In the genomic region with DNA sequence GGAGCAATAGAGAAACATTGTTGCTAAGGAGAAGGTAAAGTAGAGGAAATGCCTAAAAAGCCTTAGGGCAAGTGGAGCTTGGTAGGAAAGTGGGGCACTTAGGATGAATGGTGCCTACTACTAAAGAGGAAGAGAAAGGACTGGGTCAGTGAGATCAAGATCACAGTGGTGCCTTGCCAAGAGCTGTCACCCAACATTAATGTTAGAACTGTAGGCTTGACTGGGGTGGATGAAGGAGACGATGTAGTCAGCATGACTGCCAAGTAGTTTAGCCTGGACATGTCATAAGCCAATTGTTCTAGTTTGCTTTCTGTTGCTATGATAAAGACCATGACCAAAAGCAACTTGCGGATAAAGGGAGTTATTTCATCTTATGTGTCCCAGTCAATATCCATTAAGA, we compare ENCODE assay signal across 19 mouse cellular contexts.
A peak's percentile ranks its signal among the peaks of the same experiment; 100 is the strongest.
DNase-seq lines count a peak whose midpoint lies in the region; ATAC-seq and TF ChIP-seq lines count a peak whose summit lies in the region.
"Had no signal": no experiment of that assay in that cellular context is flagged by ENCODE, and none has a peak within 500 bp of the region (broad histone marks: within the 10 kb centered on the region; RNA-seq: fewer than 3 reads in every experiment).

No protein-coding gene starts in this region.

- DNase-seq in hindbrain, embryonic 14.5 days (ENCODE audit: low spot score), result no peak
- DNase-seq in left cerebral cortex, postnatal 4 days, result peak; percentile 13
- DNase-seq in left cerebral cortex, adult 2 months (ENCODE audit: extremely low spot score in 1 of 2, low spot score in 2 of 2), result no peak
- peak; percentile 44 for DNase-seq in retina, postnatal 1 day
- no peak for DNase-seq in thymus, postnatal 14 days
- DNase-seq: adrenal gland, adult 8-10 months; adrenal gland, postnatal 25 days; cerebellum, adult 18-20 months; cerebellum, adult 9-11 months; gastrocnemius, postnatal 10 days; heart, adult 11 months had no signal

- H3K4me1 ChIP-seq in hindbrain, embryonic 14.5 days (replicated peaks; ENCODE audit: control insufficient read depth, insufficient read depth, low read length), result no peaks in the 10 kb centered on the region
- H3K4me1 ChIP-seq in hindbrain, embryonic 13.5 days (replicated peaks), result 0 out of 2 replicates have a peak, but pooled peaks cover 3% of the 10 kb centered on the region
- H3K4me1 ChIP-seq: forebrain, embryonic 10.5 days; forebrain, embryonic 13.5 days had no signal

- H3K27ac ChIP-seq in hindbrain, embryonic 14.5 days, result no peak overlapping the region
- no peak overlapping the region for H3K27ac ChIP-seq in hindbrain, embryonic 13.5 days
- no peak overlapping the region for H3K27ac ChIP-seq in left cerebral cortex, adult 2 months
- H3K27ac ChIP-seq: forebrain, embryonic 10.5 days; forebrain, embryonic 13.5 days had no signal

- WGBS in hindbrain, embryonic 14.5 days, result 61% methylated on average over 2 of the region's 2 CpGs
- 77% methylated on average over 2 of the region's 2 CpGs for WGBS in hindbrain, embryonic 13.5 days

- no peak overlapping the region for H3K9ac ChIP-seq in hindbrain, embryonic 14.5 days
- H3K9ac ChIP-seq in hindbrain, embryonic 13.5 days, result no peak overlapping the region
- H3K9ac ChIP-seq: forebrain, embryonic 13.5 days had no signal

- H3K27me3 ChIP-seq in hindbrain, embryonic 14.5 days (ENCODE audit: control insufficient read depth, insufficient read depth, low read length), result no peaks in the 10 kb centered on the region
- H3K27me3 ChIP-seq in hindbrain, embryonic 13.5 days, result no peaks in the 10 kb centered on the region
- H3K27me3 ChIP-seq: forebrain, embryonic 13.5 days had no signal

- no peaks in the 10 kb centered on the region for H3K36me3 ChIP-seq in hindbrain, embryonic 14.5 days (replicated peaks; ENCODE audit: control insufficient read depth, insufficient read depth)
- H3K36me3 ChIP-seq in hindbrain, embryonic 13.5 days, result no peaks in the 10 kb centered on the region
- H3K36me3 ChIP-seq: forebrain, embryonic 10.5 days had no signal

- 0 out of 2 replicates have a peak, but pooled peaks have one; percentile 12 for ATAC-seq in hindbrain, embryonic 14.5 days (ENCODE audit: low FRiP score)
- ATAC-seq in hindbrain, embryonic 13.5 days (ENCODE audit: low FRiP score), result no peak; the same call in 1 of the 2 replicates
- ATAC-seq: activated CD4-positive, CD25-positive, alpha-beta regulatory T cell, adult 4 months; CD4-positive, CD25-positive, alpha-beta regulatory T cell, adult 4 months; forebrain, embryonic 13.5 days; forebrain, embryonic 16.5 days; intestine, postnatal 0 days had no signal

- H3K9me3 ChIP-seq in hindbrain, embryonic 14.5 days (ENCODE audit: control insufficient read depth, low read length), result no peaks in the 10 kb centered on the region
- H3K9me3 ChIP-seq in hindbrain, embryonic 13.5 days, result no peaks in the 10 kb centered on the region
- H3K9me3 ChIP-seq: forebrain, embryonic 10.5 days; forebrain, embryonic 13.5 days had no signal

- H3K4me3 ChIP-seq in hindbrain, embryonic 14.5 days (replicated peaks; ENCODE audit: low read length), result no peak overlapping the region
- no peak overlapping the region for H3K4me3 ChIP-seq in hindbrain, embryonic 13.5 days
- no peak overlapping the region for H3K4me3 ChIP-seq in left cerebral cortex, adult 2 months
- H3K4me3 ChIP-seq: forebrain, embryonic 10.5 days; forebrain, embryonic 13.5 days had no signal

- TF ChIP-seq CTCF in left cerebral cortex, adult 2 months (IDR thresholded peaks at IDR 0.05), result no peak

- no peak overlapping the region for H3K4me2 ChIP-seq in hindbrain, embryonic 14.5 days (replicated peaks)
- no peak overlapping the region for H3K4me2 ChIP-seq in hindbrain, embryonic 13.5 days
- H3K4me2 ChIP-seq: forebrain, embryonic 13.5 days; heart, embryonic 11.5 days had no signal

- intact Hi-C loops in left cerebral cortex, postnatal 4 days (cut with DNase I), result no loop called here
- intact Hi-C loops in left cerebral cortex, adult 2 months (cut with DNase I), result no loop called here

Comparison
In these comparisons a context has a peak if more than half of its experiments do, and no peak if none do; other contexts are left out.
1. DNase-seq: peak in left cerebral cortex, postnatal 4 days (single experiment) and retina, postnatal 1 day (single experiment); none in hindbrain, embryonic 14.5 days (single experiment), left cerebral cortex, adult 2 months (0 of 2) and thymus, postnatal 14 days (single experiment).